Mouse (Mus musculus): Measurements from ENCODE around the gene Pank1.

Pank1 gene

DNA sequence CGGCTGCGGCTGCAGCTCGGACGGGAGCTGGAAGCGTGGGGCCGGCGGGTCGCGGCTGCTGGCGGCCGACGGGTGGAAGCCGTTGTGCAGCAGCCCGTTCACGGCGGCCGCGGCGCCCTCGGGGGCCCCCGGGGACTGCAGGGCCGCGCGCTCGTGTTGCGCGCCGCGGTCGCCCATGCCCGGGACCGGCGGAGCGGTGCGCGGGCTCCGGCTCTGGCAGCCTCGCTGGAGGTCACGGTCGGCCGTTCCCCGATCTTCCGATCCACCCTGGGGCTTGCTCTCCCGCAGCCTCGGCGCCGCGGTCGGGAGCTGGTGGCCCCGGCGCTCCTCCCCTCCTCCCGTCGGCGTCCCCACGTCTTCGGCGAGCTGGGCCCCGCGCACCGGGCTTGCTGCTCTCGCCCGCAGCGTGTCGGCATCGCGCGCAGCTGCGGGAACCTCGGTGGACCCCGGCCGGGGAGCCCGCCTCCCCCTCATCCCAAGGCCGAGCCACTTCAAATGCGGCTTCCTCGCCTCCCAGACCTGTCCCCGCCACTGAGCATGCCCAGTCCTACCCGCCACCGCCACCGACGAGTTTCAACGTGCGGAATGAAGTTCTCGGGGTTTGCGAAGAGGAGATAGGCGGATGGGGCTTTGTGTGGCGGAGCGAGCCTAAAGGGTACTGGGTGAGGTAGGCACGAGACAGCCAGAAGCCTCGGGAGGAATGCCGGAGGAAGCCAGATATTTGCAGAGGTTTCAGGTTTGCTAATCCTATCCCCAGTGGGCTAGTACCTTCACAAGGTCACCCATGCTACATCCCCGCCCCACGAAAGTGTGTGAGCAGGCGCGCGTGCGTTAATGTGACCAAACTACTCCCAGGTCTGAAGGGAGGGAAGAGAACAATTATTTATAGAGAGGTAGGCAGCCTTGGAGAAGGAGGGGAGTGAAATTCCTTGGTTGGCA, at the start of gene Pank1:
TSS of gene Pank1 (minus strand) at position 853 of the 939 bp plus-strand sequence.
- DNase-seq (ENCODE audit: low read depth, low spot score) = peak; percentile 55

- no peak for DNase-seq (ENCODE audit: low read depth, low spot score)
Measured at GRCm38 (mm10) chr19:34922603-34922963, 43.3 kb upstream of the Pank1 start.

DNA sequence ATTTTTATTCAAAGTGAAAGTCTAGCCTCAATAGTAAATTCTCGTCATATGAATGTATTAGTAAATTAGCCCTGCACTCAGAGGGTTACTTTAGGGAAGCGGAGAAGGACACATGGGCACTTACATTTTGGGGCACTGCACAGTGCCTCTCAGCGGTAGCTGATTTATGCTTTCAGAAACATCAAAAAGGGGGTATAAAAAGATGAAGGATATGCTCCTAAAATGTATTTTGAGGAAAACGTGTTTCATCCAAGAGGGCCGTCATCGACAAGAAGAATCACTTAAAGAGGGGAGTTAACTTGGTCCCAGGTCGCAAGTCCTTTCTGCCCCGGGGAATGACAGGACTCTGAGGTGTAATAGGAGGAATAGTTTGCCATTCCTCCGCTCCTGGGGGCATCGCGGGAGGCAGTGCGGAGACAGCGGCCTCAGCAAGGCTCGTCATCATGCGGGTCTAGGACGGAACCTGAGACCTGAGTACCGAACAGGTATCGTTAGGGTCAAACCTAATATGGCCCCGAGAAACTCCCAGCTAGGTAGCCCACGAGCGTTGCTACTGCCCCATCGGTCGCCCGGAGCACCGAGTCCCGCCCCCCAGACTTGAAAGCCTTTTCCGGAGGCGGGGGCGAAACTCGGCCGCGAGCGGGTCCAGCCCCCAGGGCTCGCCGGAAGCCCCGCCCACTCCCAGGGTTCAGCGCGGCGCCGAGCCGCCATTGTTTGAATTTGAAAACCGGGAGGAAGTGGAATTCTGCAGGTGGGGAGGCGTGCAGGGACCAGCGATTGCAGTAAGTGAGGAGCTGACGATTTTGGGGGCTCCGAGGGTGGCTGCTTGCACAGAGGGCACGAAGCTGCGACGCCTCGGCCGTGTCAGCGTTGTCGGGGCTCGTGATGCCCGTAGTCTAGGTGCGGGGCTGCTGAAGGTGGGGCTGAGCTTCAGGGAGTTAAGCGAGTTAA, 42.7 kb upstream of the Pank1 start, which contains the start of gene Kif20b:
TSS of gene Kif20b (plus strand) at position 710 of the 951 bp plus-strand sequence.
- peak; percentile 92 for DNase-seq (ENCODE audit: low read depth, low spot score)

DNA sequence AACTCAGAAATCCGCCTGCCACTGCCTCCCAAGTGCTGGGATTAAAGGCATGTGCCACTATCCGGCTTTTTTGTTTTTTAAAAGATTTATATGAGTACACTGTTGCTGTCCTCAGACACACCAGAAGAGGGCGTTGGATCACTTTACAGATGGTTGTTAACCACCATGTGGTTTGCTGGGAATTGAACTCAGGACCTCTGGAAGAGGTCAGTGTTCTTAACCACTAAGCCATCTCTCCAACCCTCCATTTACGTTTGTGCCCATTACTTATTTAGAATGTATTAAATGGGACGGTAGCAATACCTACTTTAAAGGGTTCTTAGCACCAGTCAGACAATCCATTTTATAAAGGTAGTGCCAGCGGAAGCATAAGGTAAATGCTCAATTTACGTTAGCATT, 42.0 kb upstream of the Pank1 start:
- DNase-seq (ENCODE audit: low read depth, low spot score) = no peak

DNA sequence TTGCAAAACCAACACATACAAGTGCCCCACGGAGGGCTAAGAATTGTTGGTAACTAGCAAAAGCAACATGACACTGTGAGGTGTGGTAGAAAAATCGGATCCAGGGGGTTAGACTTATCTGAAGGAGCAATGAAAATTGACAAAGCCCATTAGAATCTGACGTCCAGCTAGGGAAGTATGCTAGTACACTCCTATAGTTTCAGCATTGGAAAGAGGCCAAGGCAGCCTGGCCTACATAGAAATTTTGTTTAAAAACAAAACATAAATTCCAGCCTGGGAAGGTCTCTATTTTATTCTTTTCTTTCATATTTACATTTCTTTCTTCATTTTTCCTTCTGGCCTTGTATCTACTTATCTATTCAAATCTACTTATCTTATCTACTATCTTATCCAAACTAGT, 41.3 kb upstream of the Pank1 start:
- DNase-seq (ENCODE audit: low read depth, low spot score) = no peak

DNA sequence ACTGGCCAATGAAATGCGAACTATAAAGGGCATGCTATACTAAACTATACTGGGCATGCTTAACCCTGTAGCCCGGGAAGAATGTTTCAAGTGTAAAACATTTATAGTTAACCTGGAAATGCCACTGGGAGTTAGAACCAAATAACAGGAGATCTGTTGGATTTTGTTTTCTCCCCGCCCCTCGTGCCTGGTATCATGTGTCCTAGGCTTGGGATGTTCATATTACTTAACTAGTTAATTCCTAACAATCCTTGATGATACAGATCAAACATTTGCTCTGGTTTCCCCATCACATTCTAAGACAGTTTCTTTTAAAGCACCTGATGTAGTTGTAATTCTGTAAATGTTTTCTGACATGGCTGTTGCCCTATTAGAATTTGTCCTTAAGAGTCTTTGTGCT, 40.8 kb upstream of the Pank1 start:
- DNase-seq (ENCODE audit: low read depth, low spot score) = no peak

GRCm38 (mm10) chr19:34912366-34912765, 33.1 kb upstream of the Pank1 start:
- DNase-seq (ENCODE audit: low read depth, low spot score) = no peak

DNA sequence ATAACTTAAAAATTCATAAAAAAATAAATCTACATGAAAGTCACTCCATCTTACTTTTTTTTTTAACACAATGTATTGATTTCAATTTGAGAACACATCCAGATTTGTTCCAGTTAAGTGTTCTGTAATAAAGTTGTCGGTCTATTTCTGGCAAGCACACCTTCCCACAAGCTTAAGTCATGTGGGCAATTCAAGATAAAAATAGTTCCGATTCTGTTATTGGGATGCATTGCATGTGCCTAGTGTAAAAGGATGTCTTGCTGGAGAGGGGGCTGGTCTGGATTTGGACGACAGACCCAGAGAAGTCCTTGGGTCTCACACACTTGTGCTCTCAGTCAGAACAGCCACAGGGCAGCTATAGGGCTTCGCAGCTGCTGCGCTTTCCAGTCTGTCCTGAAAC, 27.5 kb upstream of the Pank1 start:
- no peak for DNase-seq (ENCODE audit: low read depth, low spot score)

GRCm38 (mm10) chr19:34905424-34905823, 26.2 kb upstream of the Pank1 start:
- DNase-seq (ENCODE audit: low read depth, low spot score) = no peak

GRCm38 (mm10) chr19:34904032-34904431, 24.8 kb upstream of the Pank1 start:
- no peak for DNase-seq (ENCODE audit: low read depth, low spot score)

- no peak for DNase-seq (ENCODE audit: low read depth, low spot score)
Measured at GRCm38 (mm10) chr19:34901735-34902134, 22.5 kb upstream of the Pank1 start.

- no peak for DNase-seq (ENCODE audit: low read depth, low spot score)
Measured at GRCm38 (mm10) chr19:34901266-34901665, 22.0 kb upstream of the Pank1 start.

DNA sequence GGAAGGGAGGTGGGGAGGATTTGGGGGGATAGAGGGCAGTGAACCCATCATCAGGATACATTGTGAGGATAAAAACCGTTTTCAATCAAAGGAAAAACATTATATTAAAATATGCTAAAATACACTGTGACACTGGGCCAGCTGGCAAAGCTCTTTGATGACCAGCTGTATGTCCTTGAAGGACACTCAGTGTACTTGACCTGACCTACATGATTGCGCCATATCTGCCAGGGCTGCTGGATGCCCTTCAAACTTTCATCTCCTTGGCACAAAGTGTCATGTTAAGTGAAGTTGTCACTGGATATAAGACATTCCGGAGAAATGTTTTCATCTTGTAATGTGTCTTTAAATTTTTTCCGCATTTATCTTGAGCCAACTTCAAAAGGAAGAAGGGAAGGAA, 19.7 kb upstream of the Pank1 start:
- DNase-seq (ENCODE audit: low read depth, low spot score) = no peak

GRCm38 (mm10) chr19:34897082-34897965, 18.1 kb upstream of the Pank1 start:
- DNase-seq (ENCODE audit: low read depth, low spot score) = no peak

- no peak for DNase-seq (ENCODE audit: low read depth, low spot score)
Measured at GRCm38 (mm10) chr19:34895082-34895481, 15.8 kb upstream of the Pank1 start.

DNA sequence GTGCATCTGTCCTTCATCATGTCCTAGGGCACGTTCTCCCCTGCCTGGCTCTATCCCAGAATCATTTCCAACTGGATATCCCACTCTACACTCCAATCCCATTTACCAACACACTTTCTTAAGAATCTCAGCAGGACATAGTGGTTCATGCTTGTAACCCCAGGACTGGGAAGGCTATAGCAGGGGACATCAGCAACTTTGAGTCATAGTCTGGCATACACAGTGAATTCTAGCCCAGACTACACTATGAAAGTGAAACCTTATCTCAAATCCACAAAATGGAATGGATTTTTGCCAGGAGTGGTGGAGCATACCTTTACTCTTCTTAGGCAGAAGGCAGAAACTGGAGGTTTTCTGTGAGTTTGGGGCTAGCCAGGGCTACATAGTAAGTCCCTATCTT, 12.3 kb upstream of the Pank1 start:
- DNase-seq (ENCODE audit: low read depth, low spot score) = no peak

- DNase-seq (ENCODE audit: low read depth, low spot score) = no peak
Measured at GRCm38 (mm10) chr19:34890981-34891380, 11.7 kb upstream of the Pank1 start.

GRCm38 (mm10) chr19:34886324-34886723, 7.1 kb upstream of the Pank1 start:
- DNase-seq (ENCODE audit: low read depth, low spot score) = no peak

DNA sequence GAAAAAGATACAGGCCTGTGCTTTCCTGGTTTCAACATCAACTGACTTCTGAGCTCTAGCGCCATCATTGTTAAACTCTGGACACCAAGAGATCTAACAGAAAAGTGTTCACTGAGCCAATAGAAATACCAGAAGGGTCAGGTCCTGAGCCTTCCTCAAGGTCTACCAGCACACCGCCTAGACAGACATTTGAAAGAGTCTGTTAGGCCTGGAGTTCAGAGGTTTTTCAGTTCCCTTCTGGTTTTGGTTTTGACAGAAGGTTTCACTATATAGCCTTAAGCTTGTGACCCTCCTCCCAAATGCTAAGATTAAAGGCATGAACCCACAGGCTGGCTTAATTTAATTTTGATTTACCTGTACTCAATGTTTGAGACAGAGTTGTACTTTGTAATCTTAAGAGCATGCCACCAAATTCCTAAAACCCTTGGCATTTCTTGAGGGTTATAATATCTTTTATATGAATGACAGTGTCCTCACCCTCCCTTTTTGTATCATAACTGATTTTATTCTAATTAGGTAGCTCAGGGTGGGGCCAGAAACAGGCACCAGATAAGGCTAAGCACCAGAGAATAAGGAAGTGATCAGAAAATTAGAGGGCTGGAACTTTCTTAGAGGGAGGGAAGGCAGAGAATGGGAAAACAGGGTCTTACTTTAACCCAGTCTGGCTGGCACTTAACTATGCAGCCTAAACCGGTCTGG, 4.4 kb upstream of the Pank1 start:
- DNase-seq (ENCODE audit: low read depth, low spot score) = no peak

GRCm38 (mm10) chr19:34882443-34882842, 3.2 kb upstream of the Pank1 start:
- DNase-seq (ENCODE audit: low read depth, low spot score) = no peak

GRCm38 (mm10) chr19:34881160-34881559, 1.9 kb upstream of the Pank1 start:
- no peak for DNase-seq (ENCODE audit: low read depth, low spot score)
